Mouse (Mus musculus): ENCODE results near the gene Pdcd11.

GRCm38 (mm10) chr19:47137771-47138421 is 47.3 kb downstream of the Pdcd11 start, which contains the start of gene Calhm2:
- no peak for TF ChIP-seq CTCF (IDR thresholded peaks at IDR 0.05; ENCODE audit: extremely low read depth, insufficient read depth, low read length)
- TF ChIP-seq POLR2A (IDR thresholded peaks at IDR 0.05; ENCODE audit: extremely low read depth, insufficient read depth, low read length) = no peak
